Mouse (Mus musculus) mature B cell (primary cell): ENCODE data around the gene Prss22.

ENCODE experiments used
- in situ Hi-C: fragments of 300-500 bp; cut with MboI; formaldehyde crosslinking; loops from 2 replicates; pipeline ENCODE4 v1.14.3; 2019

Gene Prss22

GRCm38 (mm10) chr17:23997901-23998300 is at the start of gene Prss22:
TSS of gene Prss22 (minus strand) at chr17:23998100.
- in situ Hi-C loops = no loop called here

- in situ Hi-C loops = no loop called here
Observed at GRCm38 (mm10) chr17:24046026-24046425, 48.1 kb upstream of the Prss22 start.

GRCm38 (mm10) chr17:24045608-24046007 is 47.7 kb upstream of the Prss22 start:
- in situ Hi-C loops = no loop called here

- in situ Hi-C loops = no loop called here
Observed at GRCm38 (mm10) chr17:24044482-24044881, 46.6 kb upstream of the Prss22 start.

- in situ Hi-C loops = no loop called here
Observed at GRCm38 (mm10) chr17:24037844-24038243, 39.9 kb upstream of the Prss22 start, which contains the start of gene Prss27. TSS of gene Prss27 (plus strand) at chr17:24038144.

- in situ Hi-C loops = no loop called here
Observed at GRCm38 (mm10) chr17:24037360-24037759, 39.5 kb upstream of the Prss22 start.

- in situ Hi-C loops = no loop called here
Observed at GRCm38 (mm10) chr17:24036954-24037353, 39.1 kb upstream of the Prss22 start.

GRCm38 (mm10) chr17:24035087-24035486 is 37.2 kb upstream of the Prss22 start:
- in situ Hi-C loops = no loop called here

GRCm38 (mm10) chr17:24030551-24030950 is 32.7 kb upstream of the Prss22 start:
- in situ Hi-C loops = no loop called here

- in situ Hi-C loops = no loop called here
Observed at GRCm38 (mm10) chr17:24029477-24029876, 31.6 kb upstream of the Prss22 start.

- in situ Hi-C loops = no loop called here
Observed at GRCm38 (mm10) chr17:24021375-24022199, 23.7 kb upstream of the Prss22 start.

- in situ Hi-C loops = no loop called here
Observed at GRCm38 (mm10) chr17:24020696-24021095, 22.8 kb upstream of the Prss22 start.

- in situ Hi-C loops = no loop called here
Observed at GRCm38 (mm10) chr17:24015727-24016126, 17.8 kb upstream of the Prss22 start.

- in situ Hi-C loops = no loop called here
Observed at GRCm38 (mm10) chr17:24014433-24014965, 16.6 kb upstream of the Prss22 start.

GRCm38 (mm10) chr17:24012921-24013320 is 15.0 kb upstream of the Prss22 start:
- in situ Hi-C loops = no loop called here

- in situ Hi-C loops = no loop called here
Observed at GRCm38 (mm10) chr17:24009617-24010016, 11.7 kb upstream of the Prss22 start.

GRCm38 (mm10) chr17:24008105-24008504 is 10.2 kb upstream of the Prss22 start:
- in situ Hi-C loops = no loop called here

- in situ Hi-C loops = no loop called here
Observed at GRCm38 (mm10) chr17:24007391-24007790, 9.5 kb upstream of the Prss22 start.

GRCm38 (mm10) chr17:24006930-24007329 is 9.0 kb upstream of the Prss22 start:
- in situ Hi-C loops = no loop called here

GRCm38 (mm10) chr17:24005049-24005448 is 7.1 kb upstream of the Prss22 start:
- in situ Hi-C loops = no loop called here

GRCm38 (mm10) chr17:24004071-24004665 is 6.3 kb upstream of the Prss22 start:
- in situ Hi-C loops = no loop called here

GRCm38 (mm10) chr17:24000404-24000803 is 2.5 kb upstream of the Prss22 start:
- in situ Hi-C loops = no loop called here

- in situ Hi-C loops = no loop called here
Observed at GRCm38 (mm10) chr17:23998383-23998782, 483 bp upstream of the Prss22 start.
